Mouse (Mus musculus): ENCODE data around the gene Dst.

DNA sequence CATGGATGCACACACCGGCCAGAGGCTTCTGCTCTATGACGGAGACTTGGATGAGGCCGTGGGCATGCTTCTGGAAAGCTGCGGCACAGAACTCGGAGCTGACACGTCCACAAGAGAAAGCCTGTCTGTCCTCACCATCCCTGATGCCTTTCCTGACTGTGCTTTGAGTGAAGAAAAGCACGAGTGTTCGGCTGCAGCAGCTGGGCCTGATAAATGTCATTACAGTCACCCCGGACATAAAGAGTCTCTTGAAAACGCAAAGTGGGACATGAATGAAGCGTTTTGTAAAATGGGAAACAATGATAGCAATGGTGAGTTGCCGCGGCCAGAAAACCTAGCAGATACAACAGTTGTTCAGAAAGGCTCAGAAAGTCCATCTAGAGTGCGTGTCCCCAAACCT lies 281.3 kb downstream of the Dst start:
- no peak for TF ChIP-seq CTCF (IDR thresholded peaks at IDR 0.05; ENCODE audit: insufficient read depth, low read depth, low read length)
- no peak for TF ChIP-seq POLR2A (IDR thresholded peaks at IDR 0.05; ENCODE audit: insufficient read depth, low read depth, low read length)
